Mouse (Mus musculus): Measurements from ENCODE around the gene Pyroxd2. TPM values are rescaled to one million over a fixed set of nuclear protein-coding genes. Genes with fewer than 3 reads are reported as not detected.

The Pyroxd2 gene
- polyA plus RNA-seq, 1 experiment from 2014 or later: 2.2 TPM

- Histone ChIP-seq H3K4me3 (no peak overlapping the region), H3K27me3 (peaks cover 10% of the 10 kb centered on the region; the same call in 1 of the 2 replicates), H3K27ac (replicated peaks) (no peak overlapping the region), H3K4me1 (peaks cover 7% of the 10 kb centered on the region; the same call in 1 of the 2 replicates), H3K4me2 (replicated peaks) (no peak overlapping the region), H3K9me3 (no peaks in the 10 kb centered on the region), H3K9ac (replicated peaks) (no peak overlapping the region), H3K36me3 (no peaks in the 10 kb centered on the region)
- no peak for ATAC-seq (ENCODE audit: low FRiP score, low read depth)
- 30% methylated on average over 4 of the region's 4 CpGs for WGBS
Observed at GRCm38 (mm10) chr19:42744162-42744586, 8.4 kb downstream of the Pyroxd2 start.

GRCm38 (mm10) chr19:42743261-42743660 lies 9.3 kb downstream of the Pyroxd2 start:
- no peak for ATAC-seq (ENCODE audit: low FRiP score, low read depth)
- Histone ChIP-seq H3K4me3 (no peak overlapping the region), H3K27me3 (peaks cover 10% of the 10 kb centered on the region; the same call in 1 of the 2 replicates), H3K36me3 (no peaks in the 10 kb centered on the region), H3K27ac (replicated peaks) (no peak overlapping the region), H3K4me2 (replicated peaks) (no peak overlapping the region), H3K4me1 (peaks cover 7% of the 10 kb centered on the region; the same call in 1 of the 2 replicates), H3K9ac (replicated peaks) (no peak overlapping the region), H3K9me3 (no peaks in the 10 kb centered on the region)
- WGBS: 70% methylated on average over 16 of the region's 16 CpGs

- no peak for ATAC-seq (ENCODE audit: low FRiP score, low read depth)
- 83% methylated on average over 14 of the region's 14 CpGs for WGBS
- no peaks in the 10 kb centered on the region for H3K9me3 ChIP-seq
- H3K4me3 ChIP-seq: no peak overlapping the region
- peaks cover 9% of the 10 kb centered on the region for H3K4me1 ChIP-seq
- H3K27ac ChIP-seq (replicated peaks): no peak overlapping the region
- H3K27me3 ChIP-seq: peaks cover 10% of the 10 kb centered on the region; the same call in 1 of the 2 replicates
- H3K4me2 ChIP-seq (replicated peaks): no peak overlapping the region
- H3K9ac ChIP-seq (replicated peaks): no peak overlapping the region
- H3K36me3 ChIP-seq: no peaks in the 10 kb centered on the region
Observed at GRCm38 (mm10) chr19:42741884-42742283, 10.7 kb downstream of the Pyroxd2 start.

GRCm38 (mm10) chr19:42740163-42740899 lies 12.2 kb downstream of the Pyroxd2 start:
- WGBS: 77% methylated on average over 8 of the region's 8 CpGs
- Histone ChIP-seq H3K27me3 (peaks cover 19% of the 10 kb centered on the region), H3K36me3 (no peaks in the 10 kb centered on the region), H3K27ac (replicated peaks) (no peak overlapping the region), H3K4me3 (no peak overlapping the region), H3K9ac (replicated peaks) (no peak overlapping the region), H3K9me3 (no peaks in the 10 kb centered on the region), H3K4me1 (peaks cover 9% of the 10 kb centered on the region), H3K4me2 (replicated peaks) (no peak overlapping the region)
- no peak for ATAC-seq (ENCODE audit: low FRiP score, low read depth)

- 92% methylated on average over 6 of the region's 6 CpGs for WGBS
Observed at GRCm38 (mm10) chr19:42739734-42740133, 12.8 kb downstream of the Pyroxd2 start.

GRCm38 (mm10) chr19:42737753-42738152 lies 14.8 kb downstream of the Pyroxd2 start:
- H3K36me3 ChIP-seq: no peaks in the 10 kb centered on the region
- H3K27ac ChIP-seq (replicated peaks): no peak overlapping the region
- H3K4me2 ChIP-seq (replicated peaks): no peak overlapping the region
- peaks cover 2% of the 10 kb centered on the region; the same call in 1 of the 2 replicates for H3K4me1 ChIP-seq
- H3K9ac ChIP-seq (replicated peaks): no peak overlapping the region
- 62% methylated on average over 9 of the region's 9 CpGs for WGBS
- no peak overlapping the region for H3K4me3 ChIP-seq
- no peaks in the 10 kb centered on the region for H3K9me3 ChIP-seq
- peaks cover 19% of the 10 kb centered on the region for H3K27me3 ChIP-seq
- no peak for ATAC-seq (ENCODE audit: low FRiP score, low read depth)

More at GRCm38 (mm10) chr19:42739734-42740133, 12.8 kb downstream of the Pyroxd2 start:
- H3K27me3 ChIP-seq: peaks cover 19% of the 10 kb centered on the region
- H3K27ac ChIP-seq (replicated peaks): no peak overlapping the region
- no peak for ATAC-seq (ENCODE audit: low FRiP score, low read depth)
- H3K4me1 ChIP-seq: peaks cover 9% of the 10 kb centered on the region
- no peak overlapping the region for H3K4me3 ChIP-seq
- H3K4me2 ChIP-seq (replicated peaks): no peak overlapping the region
- H3K9me3 ChIP-seq: no peaks in the 10 kb centered on the region
- H3K36me3 ChIP-seq: no peaks in the 10 kb centered on the region
- H3K9ac ChIP-seq (replicated peaks): no peak overlapping the region

- Histone ChIP-seq H3K27me3 (peaks cover 8% of the 10 kb centered on the region; the same call in 1 of the 2 replicates), H3K4me3 (no peak overlapping the region), H3K9ac (replicated peaks) (no peak overlapping the region), H3K9me3 (no peaks in the 10 kb centered on the region), H3K27ac (replicated peaks) (no peak overlapping the region), H3K4me1 (peaks cover 2% of the 10 kb centered on the region; the same call in 1 of the 2 replicates), H3K36me3 (no peaks in the 10 kb centered on the region), H3K4me2 (replicated peaks) (no peak overlapping the region)
- ATAC-seq (ENCODE audit: low FRiP score, low read depth): no peak
- WGBS: 88% methylated on average over 5 of the region's 5 CpGs
Observed at GRCm38 (mm10) chr19:42734982-42735381, 17.6 kb downstream of the Pyroxd2 start.

- Histone ChIP-seq H3K36me3 (no peaks in the 10 kb centered on the region), H3K27ac (replicated peaks) (no peak overlapping the region), H3K4me3 (no peak overlapping the region), H3K27me3 (no peaks in the 10 kb centered on the region), H3K9me3 (no peaks in the 10 kb centered on the region), H3K9ac (replicated peaks) (no peak overlapping the region), H3K4me1 (no peaks in the 10 kb centered on the region), H3K4me2 (replicated peaks) (no peak overlapping the region)
- WGBS: 92% methylated on average over 4 of the region's 4 CpGs
- no peak for ATAC-seq (ENCODE audit: low FRiP score, low read depth)
Observed at GRCm38 (mm10) chr19:42727424-42727823, 25.2 kb downstream of the Pyroxd2 start.

- no peak overlapping the region for H3K4me2 ChIP-seq (replicated peaks)
- no peaks in the 10 kb centered on the region for H3K4me1 ChIP-seq
- no peak overlapping the region for H3K4me3 ChIP-seq
- no peak for ATAC-seq (ENCODE audit: low FRiP score, low read depth)
- no peak overlapping the region for H3K27ac ChIP-seq (replicated peaks)
- no peak overlapping the region for H3K9ac ChIP-seq (replicated peaks)
- WGBS: 91% methylated on average over 10 of the region's 10 CpGs
- no peaks in the 10 kb centered on the region for H3K36me3 ChIP-seq
- H3K9me3 ChIP-seq: no peaks in the 10 kb centered on the region
- H3K27me3 ChIP-seq: no peaks in the 10 kb centered on the region
Observed at GRCm38 (mm10) chr19:42726766-42727165, 25.8 kb downstream of the Pyroxd2 start.

- H3K4me1 ChIP-seq: no peaks in the 10 kb centered on the region
- no peak overlapping the region for H3K4me2 ChIP-seq (replicated peaks)
- ATAC-seq (ENCODE audit: low FRiP score, low read depth): no peak
- no peaks in the 10 kb centered on the region for H3K27me3 ChIP-seq
- H3K27ac ChIP-seq (replicated peaks): no peak overlapping the region
- no peak overlapping the region for H3K4me3 ChIP-seq
- no peaks in the 10 kb centered on the region for H3K36me3 ChIP-seq
- WGBS: 95% methylated on average over 3 of the region's 3 CpGs
- H3K9ac ChIP-seq (replicated peaks): no peak overlapping the region
- no peaks in the 10 kb centered on the region for H3K9me3 ChIP-seq
Observed at GRCm38 (mm10) chr19:42725973-42726350, 26.6 kb downstream of the Pyroxd2 start.

GRCm38 (mm10) chr19:42725056-42725972 lies 27.3 kb downstream of the Pyroxd2 start:
- Histone ChIP-seq H3K27ac (replicated peaks) (no peak overlapping the region), H3K9ac (replicated peaks) (no peak overlapping the region), H3K9me3 (no peaks in the 10 kb centered on the region), H3K27me3 (no peaks in the 10 kb centered on the region), H3K36me3 (no peaks in the 10 kb centered on the region), H3K4me2 (replicated peaks) (no peak overlapping the region), H3K4me1 (no peaks in the 10 kb centered on the region), H3K4me3 (no peak overlapping the region)
- no peak for ATAC-seq (ENCODE audit: low FRiP score, low read depth)
- WGBS: 80% methylated on average over 16 of the region's 16 CpGs

- 83% methylated on average over 6 of the region's 6 CpGs for WGBS
- Histone ChIP-seq H3K27ac (replicated peaks) (no peak overlapping the region), H3K36me3 (no peaks in the 10 kb centered on the region), H3K9me3 (no peaks in the 10 kb centered on the region), H3K4me1 (no peaks in the 10 kb centered on the region), H3K4me3 (no peak overlapping the region), H3K4me2 (replicated peaks) (no peak overlapping the region), H3K27me3 (no peaks in the 10 kb centered on the region), H3K9ac (replicated peaks) (no peak overlapping the region)
- ATAC-seq (ENCODE audit: low FRiP score, low read depth): no peak
Observed at GRCm38 (mm10) chr19:42723302-42723701, 29.3 kb downstream of the Pyroxd2 start.
